Comparison of ENCODE assay signal across 10 mouse cellular contexts in the genomic region with DNA sequence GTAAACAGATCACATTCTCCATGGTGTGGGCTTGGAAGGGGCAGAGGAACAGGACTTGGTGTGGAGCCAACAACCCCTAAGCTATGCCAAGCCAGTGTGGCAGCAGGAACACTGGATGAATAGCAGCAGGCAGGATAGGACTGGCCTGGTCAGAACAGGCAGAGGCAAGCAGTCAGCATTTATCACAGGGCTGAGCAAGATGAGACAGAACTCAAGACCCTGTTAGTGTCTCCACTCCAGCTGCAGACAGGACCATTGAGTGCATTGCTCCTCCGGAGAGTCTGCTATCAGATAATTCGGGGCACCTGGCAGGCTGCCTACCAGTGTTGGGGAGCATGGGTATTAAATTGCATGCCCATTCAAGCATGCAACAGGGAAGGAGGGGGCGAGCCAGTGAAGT. TPM values are rescaled to one million over a fixed set of nuclear protein-coding genes. Genes with fewer than 3 reads are reported as not detected.
A peak's percentile ranks its signal among the peaks of the same experiment; 100 is the strongest.
DNase-seq lines count a peak whose midpoint lies in the region; ATAC-seq lines count a peak whose summit lies in the region.
"Had no signal": no experiment of that assay in that cellular context is flagged by ENCODE, and none has a peak within 500 bp of the region (broad histone marks: within the 10 kb centered on the region; RNA-seq: fewer than 3 reads in every experiment).

No protein-coding gene starts in this region.

- no peak overlapping the region for H3K4me2 ChIP-seq in heart, embryonic 15.5 days
- H3K4me2 ChIP-seq in kidney, embryonic 16.5 days (replicated peaks; ENCODE audit: low read depth, low read length): no peak overlapping the region

- peaks cover 4% of the 10 kb centered on the region; the same call in 1 of the 2 replicates for H3K4me1 ChIP-seq in heart, embryonic 15.5 days (replicated peaks)
- 0 out of 2 replicates have a peak, but pooled peaks cover 5% of the 10 kb centered on the region for H3K4me1 ChIP-seq in kidney, embryonic 16.5 days (ENCODE audit: insufficient read depth, low read length)

- DNase-seq in heart, adult 18-20 months: no peak
- DNase-seq in right cerebral cortex, postnatal 10 days (ENCODE audit: low spot score in 2 of 2): peak; percentile 66 to 76
- DNase-seq in right cerebral cortex, adult 18-20 months: no peak
- DNase-seq in urinary bladder, postnatal 25 days (ENCODE audit: low spot score): peak; percentile 43
- DNase-seq in retina, postnatal 1 day: no peak
- DNase-seq in thymus, adult 18-20 months: no peak
- DNase-seq: lung, adult 2 months; right cerebral cortex, postnatal 25 days had no signal

- H3K9me3 ChIP-seq in heart, embryonic 15.5 days (replicated peaks): no peaks in the 10 kb centered on the region
- no peaks in the 10 kb centered on the region for H3K9me3 ChIP-seq in kidney, embryonic 16.5 days (ENCODE audit: low read length)

- H3K4me3 ChIP-seq in heart, embryonic 15.5 days: no peak overlapping the region
- no peak overlapping the region for H3K4me3 ChIP-seq in kidney, embryonic 16.5 days (ENCODE audit: low read length)

- H3K27me3 ChIP-seq in heart, embryonic 15.5 days: no peaks in the 10 kb centered on the region
- H3K27me3 ChIP-seq in kidney, embryonic 16.5 days (ENCODE audit: insufficient read depth, low read length): no peaks in the 10 kb centered on the region

- no peak overlapping the region for H3K9ac ChIP-seq in heart, embryonic 15.5 days
- no peak overlapping the region for H3K9ac ChIP-seq in kidney, embryonic 16.5 days (replicated peaks; ENCODE audit: low read length)

- H3K36me3 ChIP-seq in heart, embryonic 15.5 days: no peaks in the 10 kb centered on the region
- no peaks in the 10 kb centered on the region for H3K36me3 ChIP-seq in kidney, embryonic 16.5 days (ENCODE audit: insufficient read depth, low read length)

- ATAC-seq in heart, embryonic 15.5 days (replicated peaks; ENCODE audit: insufficient number of reproducible peaks, insufficient read depth, low FRiP score, low read depth): 0 out of 2 replicates have a peak, but pooled peaks have one; percentile 31
- ATAC-seq in kidney, embryonic 16.5 days (ENCODE audit: low FRiP score, low TSS enrichment): peak; percentile 86

- H3K27ac ChIP-seq in heart, embryonic 15.5 days: no peak overlapping the region
- H3K27ac ChIP-seq in kidney, embryonic 16.5 days (ENCODE audit: low read length): 0 out of 2 replicates have a peak overlapping the region, but pooled peaks have one; percentile 1

- 40% methylated on average over 3 of the region's 3 CpGs for WGBS in heart, embryonic 15.5 days
- 26% methylated on average over 3 of the region's 3 CpGs for WGBS in kidney, embryonic 16.5 days

RNA-seq across cellular contexts. Expression of a gene that starts 34.6 kb away (rescaled TPM):
- 12.8 and 19.4 TPM in 2 replicates for polyA plus RNA-seq in heart, embryonic 15.5 days (2015; fragmentation: Nextera tagmentation; extraction: Ambion mirVana)
- total RNA-seq in heart, adult 18-20 months (2021): 1 to 10 TPM; 7.9 to 9.1 TPM
- 40.7 and 45.5 TPM in 2 replicates for polyA plus RNA-seq in kidney, embryonic 16.5 days (2015; fragmentation: Nextera tagmentation; extraction: Ambion mirVana)

Comparison
In these comparisons a context has a peak if more than half of its experiments do, and no peak if none do; other contexts are left out.
1. DNase-seq: peak in right cerebral cortex, postnatal 10 days (2 of 2) and urinary bladder, postnatal 25 days (single experiment); none in heart, adult 18-20 months (0 of 2), right cerebral cortex, adult 18-20 months (single experiment), retina, postnatal 1 day (single experiment) and thymus, adult 18-20 months (0 of 2).